Mouse (Mus musculus): ENCODE measurements around the gene Ppfibp1. TPM values are rescaled to one million over a fixed set of nuclear protein-coding genes. Genes with fewer than 3 reads are reported as not detected.

Ppfibp1 gene
- polyA plus RNA-seq, 1 experiment from 2014 or later, result 19.4 TPM

DNA sequence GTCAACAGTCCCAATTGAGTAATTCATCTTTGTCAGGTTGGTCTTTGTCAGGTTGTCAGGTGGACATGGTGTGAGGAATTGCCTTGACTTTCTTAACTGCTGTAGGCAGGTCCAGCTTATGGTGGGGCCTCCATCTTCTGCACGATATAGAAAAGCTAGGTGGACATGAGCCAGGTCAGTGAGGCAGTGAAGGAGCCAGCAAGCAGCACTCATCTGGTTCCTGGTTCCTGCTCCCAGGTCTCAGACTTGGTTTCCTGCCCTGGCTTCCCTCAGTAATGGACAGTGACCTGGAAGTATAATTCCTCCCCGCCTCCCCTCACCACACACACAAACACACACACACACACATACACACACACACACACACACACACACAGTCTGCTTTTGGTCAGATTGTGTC is 107.1 kb downstream of the Ppfibp1 start:
- Histone ChIP-seq H3K36me3 (no peaks in the 10 kb centered on the region), H3K27me3 (no peaks in the 10 kb centered on the region), H3K4me1 (no peaks in the 10 kb centered on the region), H3K4me3 (no peak overlapping the region), H3K4me2 (replicated peaks) (no peak overlapping the region), H3K9me3 (no peaks in the 10 kb centered on the region), H3K9ac (replicated peaks) (no peak overlapping the region), H3K27ac (replicated peaks) (no peak overlapping the region)
- 96% methylated on average over 2 of the region's 2 CpGs for WGBS
- no peak for ATAC-seq (replicated peaks)

DNA sequence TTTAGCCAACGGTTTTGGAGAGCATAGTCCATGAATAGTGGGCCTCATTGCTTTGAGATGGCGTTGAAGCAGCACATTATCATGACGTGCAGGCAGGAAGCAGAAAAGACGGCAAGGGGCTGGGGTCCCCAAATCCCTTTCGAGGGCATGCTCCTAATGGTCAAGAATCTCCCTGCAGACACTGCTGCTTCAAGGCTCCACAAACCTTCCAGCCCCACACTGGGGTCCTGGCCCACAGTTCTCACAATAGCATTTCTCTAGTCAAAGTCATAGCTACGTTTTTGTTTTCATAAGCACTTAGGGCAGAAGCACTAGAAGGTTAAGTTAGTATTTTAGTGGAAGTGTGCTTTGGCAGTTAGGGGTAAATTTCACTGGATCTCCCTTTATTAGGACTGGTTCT is 107.6 kb downstream of the Ppfibp1 start:
- 91% methylated on average over 6 of the region's 6 CpGs for WGBS
- ATAC-seq (replicated peaks), result no peak
- no peaks in the 10 kb centered on the region for H3K4me1 ChIP-seq
- no peak overlapping the region for H3K9ac ChIP-seq (replicated peaks)
- H3K4me2 ChIP-seq (replicated peaks), result no peak overlapping the region
- no peak overlapping the region for H3K4me3 ChIP-seq
- no peaks in the 10 kb centered on the region for H3K36me3 ChIP-seq
- H3K27me3 ChIP-seq, result no peaks in the 10 kb centered on the region
- no peaks in the 10 kb centered on the region for H3K9me3 ChIP-seq
- H3K27ac ChIP-seq (replicated peaks), result no peak overlapping the region

DNA sequence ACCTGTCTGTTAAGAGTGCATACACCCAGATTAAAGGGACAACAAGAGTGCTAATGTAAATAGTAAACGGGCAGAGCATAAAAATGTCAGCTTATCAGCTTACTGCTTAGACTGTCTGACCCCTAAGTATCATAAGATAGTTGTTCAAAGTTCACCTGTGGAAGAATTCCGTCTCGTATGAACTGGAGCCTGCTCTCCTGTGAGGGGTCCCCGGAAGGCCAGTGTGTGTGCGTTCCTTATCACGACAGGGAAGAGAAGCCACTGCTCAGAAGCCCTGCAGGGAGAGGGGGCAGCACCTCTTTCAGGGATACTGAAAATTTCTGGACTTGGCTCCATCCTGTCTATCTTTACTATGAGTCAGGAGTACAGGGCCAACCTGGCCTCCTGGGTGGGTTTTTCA is 108.7 kb downstream of the Ppfibp1 start:
- no peak for ATAC-seq (replicated peaks)

DNA sequence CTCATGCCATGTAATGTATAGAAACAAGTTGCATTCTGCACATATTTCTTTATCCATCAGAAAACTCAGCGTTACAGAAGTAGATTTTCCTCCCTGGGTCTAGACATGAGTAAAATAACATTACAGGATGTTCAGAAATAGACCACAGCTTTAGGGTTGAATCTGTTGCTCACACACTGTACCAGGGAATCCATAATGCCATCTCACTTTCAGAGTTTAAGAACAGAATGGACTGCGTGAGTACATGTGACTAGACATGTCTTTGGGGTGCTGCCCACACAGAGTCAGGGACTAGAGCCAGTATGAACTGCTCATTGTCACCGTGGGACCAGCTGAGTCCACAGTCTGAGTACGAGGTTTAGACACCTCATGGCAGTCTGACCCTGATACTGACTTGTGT is 110.4 kb downstream of the Ppfibp1 start:
- H3K36me3 ChIP-seq, result no peaks in the 10 kb centered on the region
- H3K27me3 ChIP-seq, result no peaks in the 10 kb centered on the region
- H3K4me1 ChIP-seq, result no peaks in the 10 kb centered on the region
- ATAC-seq (replicated peaks), result no peak
- no peak overlapping the region for H3K4me2 ChIP-seq (replicated peaks)
- no peaks in the 10 kb centered on the region for H3K9me3 ChIP-seq
- H3K4me3 ChIP-seq, result no peak overlapping the region
- 92% methylated on average over 4 of the region's 4 CpGs for WGBS
- H3K9ac ChIP-seq (replicated peaks), result no peak overlapping the region
- no peak overlapping the region for H3K27ac ChIP-seq (replicated peaks)

More for the DNA sequence above, 108.7 kb downstream of the Ppfibp1 start:
- Histone ChIP-seq H3K4me2 (replicated peaks) (no peak overlapping the region), H3K27me3 (no peaks in the 10 kb centered on the region), H3K36me3 (no peaks in the 10 kb centered on the region), H3K27ac (replicated peaks) (no peak overlapping the region), H3K9ac (replicated peaks) (no peak overlapping the region), H3K4me3 (no peak overlapping the region), H3K4me1 (no peaks in the 10 kb centered on the region), H3K9me3 (no peaks in the 10 kb centered on the region)
- WGBS, result 90% methylated on average over 6 of the region's 6 CpGs

DNA sequence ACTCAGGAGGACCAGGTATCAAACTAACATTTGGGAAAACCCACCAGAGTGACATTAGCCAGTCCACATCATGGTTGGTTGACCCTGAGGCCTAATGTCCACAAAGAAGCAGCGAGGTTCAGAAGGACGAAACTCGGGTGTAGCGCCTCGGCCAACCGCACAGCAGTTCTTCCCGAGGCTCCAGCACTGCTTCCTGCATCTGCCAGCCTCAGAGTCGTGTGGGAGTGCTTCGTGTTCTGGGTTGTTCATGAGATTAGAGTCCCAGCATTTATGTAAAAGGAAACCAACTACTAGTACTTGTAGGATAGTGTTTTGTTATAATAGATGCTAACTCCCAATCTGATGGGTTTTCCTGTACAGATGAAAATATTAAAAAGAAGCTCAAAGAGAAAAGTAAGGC is 111.0 kb downstream of the Ppfibp1 start:
- Histone ChIP-seq H3K9ac (replicated peaks) (no peak overlapping the region), H3K27ac (replicated peaks) (no peak overlapping the region), H3K27me3 (no peaks in the 10 kb centered on the region), H3K4me2 (replicated peaks) (no peak overlapping the region), H3K36me3 (no peaks in the 10 kb centered on the region), H3K9me3 (no peaks in the 10 kb centered on the region), H3K4me1 (no peaks in the 10 kb centered on the region), H3K4me3 (no peak overlapping the region)
- ATAC-seq (replicated peaks), result no peak
- 87% methylated on average over 9 of the region's 9 CpGs for WGBS

DNA sequence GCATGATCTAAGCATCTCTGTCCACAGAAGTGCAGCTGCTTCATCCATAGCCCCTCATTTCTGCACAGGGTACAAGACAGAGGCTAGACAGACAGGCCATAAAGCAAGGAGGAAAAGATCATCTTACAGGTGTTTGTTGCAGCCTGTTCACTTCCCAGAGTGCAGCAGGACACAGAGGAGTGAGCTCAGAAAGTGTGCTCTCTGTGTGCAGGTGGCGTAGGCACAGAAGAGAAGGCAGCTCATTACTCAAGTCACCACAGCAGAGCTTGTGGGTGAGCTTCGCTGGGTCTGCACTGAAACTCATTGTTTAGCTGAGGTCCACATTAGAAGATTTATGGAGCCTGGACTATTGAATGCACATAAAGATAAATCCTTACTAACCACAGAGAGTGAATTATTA is 111.5 kb downstream of the Ppfibp1 start:
- WGBS, result 79% methylated on average over 2 of the region's 2 CpGs
- ATAC-seq (replicated peaks), result no peak
- Histone ChIP-seq H3K4me2 (replicated peaks) (no peak overlapping the region), H3K27ac (replicated peaks) (no peak overlapping the region), H3K27me3 (no peaks in the 10 kb centered on the region), H3K4me3 (no peak overlapping the region), H3K9me3 (no peaks in the 10 kb centered on the region), H3K9ac (replicated peaks) (no peak overlapping the region), H3K4me1 (no peaks in the 10 kb centered on the region), H3K36me3 (no peaks in the 10 kb centered on the region)

DNA sequence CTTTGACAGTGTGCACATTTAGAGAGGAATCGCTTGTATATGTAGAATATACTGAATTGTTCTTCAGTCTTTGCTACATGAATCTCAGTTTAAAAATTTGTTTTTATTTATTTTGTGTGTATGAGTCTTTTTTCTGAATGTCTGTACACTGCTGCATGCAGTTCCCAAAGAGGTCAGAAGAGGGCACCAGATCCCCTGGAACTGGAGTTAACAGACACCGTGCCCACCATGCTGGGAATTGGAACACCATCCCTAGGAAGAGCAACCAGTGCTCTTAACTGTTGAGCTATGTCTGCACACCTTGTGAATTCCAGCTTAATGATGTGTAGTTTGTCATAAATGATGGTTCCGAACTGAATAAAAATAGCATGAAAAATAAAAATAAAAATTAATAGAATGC is 119.9 kb downstream of the Ppfibp1 start:
- Histone ChIP-seq H3K27ac (replicated peaks) (no peak overlapping the region), H3K36me3 (no peaks in the 10 kb centered on the region), H3K9ac (replicated peaks) (no peak overlapping the region), H3K27me3 (no peaks in the 10 kb centered on the region), H3K9me3 (no peaks in the 10 kb centered on the region), H3K4me3 (no peak overlapping the region), H3K4me2 (replicated peaks) (no peak overlapping the region), H3K4me1 (0 out of 2 replicates have a peak, but pooled peaks cover 3% of the 10 kb centered on the region)
- ATAC-seq (replicated peaks), result no peak
- 63% methylated on average over 3 of the region's 3 CpGs for WGBS

DNA sequence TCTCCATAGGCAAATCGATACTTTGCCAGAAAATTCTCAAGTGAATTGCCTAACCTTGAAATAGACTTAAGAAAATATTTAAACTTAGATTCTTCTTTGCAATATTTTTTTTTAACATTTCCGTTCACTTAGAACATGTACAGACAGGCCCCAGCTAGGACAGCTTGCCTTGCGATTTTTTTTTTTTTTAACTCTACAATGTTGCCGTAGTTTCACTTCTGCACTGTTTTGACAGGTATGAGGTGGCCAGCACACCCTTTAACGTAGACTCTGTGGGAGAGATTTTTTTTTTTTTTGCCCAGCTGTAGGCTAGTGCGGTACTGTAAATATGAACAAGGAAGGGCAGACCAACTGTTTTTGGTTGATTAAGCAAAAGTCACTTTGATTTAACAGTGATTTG is 122.1 kb downstream of the Ppfibp1 start:
- 0 out of 2 replicates have a peak, but pooled peaks cover 3% of the 10 kb centered on the region for H3K4me1 ChIP-seq
- 87% methylated on average over 6 of the region's 6 CpGs for WGBS
- H3K27me3 ChIP-seq, result no peaks in the 10 kb centered on the region
- no peak overlapping the region for H3K9ac ChIP-seq (replicated peaks)
- no peak overlapping the region for H3K4me3 ChIP-seq
- H3K27ac ChIP-seq (replicated peaks), result no peak overlapping the region
- H3K9me3 ChIP-seq, result no peaks in the 10 kb centered on the region
- no peak overlapping the region for H3K4me2 ChIP-seq (replicated peaks)
- H3K36me3 ChIP-seq, result no peaks in the 10 kb centered on the region
- no peak for ATAC-seq (replicated peaks)

DNA sequence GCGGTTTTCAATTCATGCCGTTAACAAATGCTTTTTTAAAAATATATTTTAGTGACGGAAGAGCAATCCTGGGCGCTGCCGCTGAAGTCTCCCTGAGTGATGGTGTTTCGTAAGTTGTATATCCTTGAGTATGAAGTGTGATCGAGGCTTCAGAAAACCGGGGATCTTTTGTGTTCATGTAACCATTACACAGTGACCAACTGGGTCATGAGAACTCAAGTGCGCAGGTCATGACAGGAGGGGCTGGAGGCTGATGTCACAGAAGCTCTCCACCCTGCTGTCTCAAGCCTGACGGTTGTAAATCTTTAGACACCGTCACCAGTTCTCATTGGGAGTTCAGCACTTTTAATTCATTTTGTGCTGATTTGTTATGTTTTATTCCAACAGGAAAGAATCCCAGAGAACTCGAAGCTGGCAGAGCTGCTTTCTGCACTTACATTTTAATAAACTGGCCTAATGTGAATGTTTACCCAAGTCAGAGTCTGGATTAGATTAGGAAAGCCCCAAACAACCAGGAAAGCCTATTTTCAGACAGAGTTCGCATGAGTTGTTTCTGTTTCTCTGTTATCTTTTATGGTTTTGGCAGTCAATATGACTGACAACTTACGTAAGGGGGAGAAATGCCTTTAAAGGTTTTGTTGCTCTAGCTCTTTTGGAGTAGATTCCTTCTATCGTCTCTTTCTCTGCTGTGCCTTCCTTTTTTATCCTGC is 122.7 kb downstream of the Ppfibp1 start:
- Histone ChIP-seq H3K4me1 (0 out of 2 replicates have a peak, but pooled peaks cover 3% of the 10 kb centered on the region), H3K4me2 (replicated peaks) (no peak overlapping the region), H3K9me3 (no peaks in the 10 kb centered on the region), H3K27me3 (no peaks in the 10 kb centered on the region), H3K4me3 (no peak overlapping the region), H3K27ac (replicated peaks) (no peak overlapping the region), H3K9ac (replicated peaks) (no peak overlapping the region), H3K36me3 (no peaks in the 10 kb centered on the region)
- WGBS, result 92% methylated on average over 15 of the region's 15 CpGs
- ATAC-seq (replicated peaks), result no peak

DNA sequence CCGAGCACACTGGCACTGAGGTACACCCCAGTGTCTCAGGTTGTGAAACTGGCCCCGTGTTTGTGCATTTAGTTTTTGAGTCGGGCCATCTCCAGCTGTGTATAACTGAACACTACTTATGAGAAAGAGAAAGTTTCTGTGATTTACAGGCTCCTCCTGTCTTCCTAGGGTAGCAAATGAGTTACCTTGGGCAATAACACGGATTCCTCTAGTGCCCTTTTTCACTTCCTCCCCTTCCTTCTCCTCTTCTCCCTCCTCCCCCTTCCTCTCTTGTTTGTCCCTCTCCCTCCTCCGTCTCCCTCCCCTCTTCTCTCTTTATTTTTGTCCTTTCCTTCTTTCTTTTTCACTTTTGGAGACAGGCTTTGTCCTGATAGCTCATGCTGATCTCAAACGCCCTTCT is 123.3 kb downstream of the Ppfibp1 start:
- Histone ChIP-seq H3K4me3 (no peak overlapping the region), H3K36me3 (no peaks in the 10 kb centered on the region), H3K4me2 (replicated peaks) (no peak overlapping the region), H3K9me3 (no peaks in the 10 kb centered on the region), H3K9ac (replicated peaks) (no peak overlapping the region), H3K4me1 (0 out of 2 replicates have a peak, but pooled peaks cover 3% of the 10 kb centered on the region), H3K27ac (replicated peaks) (no peak overlapping the region), H3K27me3 (no peaks in the 10 kb centered on the region)
- no peak for ATAC-seq (replicated peaks)
- WGBS, result 64% methylated on average over 6 of the region's 6 CpGs

DNA sequence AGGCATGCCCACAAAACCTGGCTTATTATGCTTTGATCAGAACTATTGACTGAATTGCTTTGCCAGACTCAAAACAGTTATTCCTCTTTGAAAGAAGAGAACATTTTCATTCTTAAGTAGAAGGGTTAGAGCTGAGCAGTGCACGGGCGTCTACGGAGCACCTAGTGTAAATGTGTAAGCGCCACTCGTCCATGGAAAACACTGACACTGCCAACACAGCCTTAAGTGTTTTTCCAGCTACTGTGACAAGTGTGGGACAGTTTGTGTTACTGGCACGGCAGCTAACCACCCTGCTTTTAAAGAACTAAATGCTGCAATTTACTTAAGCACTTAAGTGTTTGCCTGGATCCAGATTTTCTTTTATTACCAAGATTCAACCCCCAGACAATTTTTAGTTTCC is 123.7 kb downstream of the Ppfibp1 start:
- H3K27me3 ChIP-seq, result no peaks in the 10 kb centered on the region
- WGBS, result 63% methylated on average over 6 of the region's 6 CpGs

DNA sequence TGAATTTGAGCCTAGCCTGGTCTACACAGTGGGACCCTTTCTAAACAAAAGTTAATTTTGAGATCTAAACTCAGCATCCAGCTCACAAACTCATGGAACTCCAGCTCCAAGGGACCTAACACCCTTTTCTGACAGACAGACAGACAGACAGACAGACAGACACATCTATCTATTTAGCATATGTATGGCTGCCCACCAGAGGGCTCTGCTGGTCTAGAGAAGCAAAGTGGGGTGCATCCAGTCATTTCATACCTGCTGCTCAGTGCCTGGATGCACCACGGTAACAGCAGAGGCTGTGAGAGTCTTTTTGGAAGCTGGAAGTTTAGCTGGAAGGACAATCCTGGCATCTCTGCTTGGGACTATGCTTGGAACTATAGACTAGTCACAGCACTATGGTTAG is 125.3 kb downstream of the Ppfibp1 start:
- ATAC-seq (replicated peaks), result no peak
- H3K4me3 ChIP-seq, result no peak overlapping the region
- 0 out of 2 replicates have a peak, but pooled peaks cover 3% of the 10 kb centered on the region for H3K4me1 ChIP-seq
- H3K27ac ChIP-seq (replicated peaks), result no peak overlapping the region
- no peak overlapping the region for H3K9ac ChIP-seq (replicated peaks)
- H3K4me2 ChIP-seq (replicated peaks), result no peak overlapping the region
- no peaks in the 10 kb centered on the region for H3K27me3 ChIP-seq
- H3K9me3 ChIP-seq, result no peaks in the 10 kb centered on the region
- H3K36me3 ChIP-seq, result no peaks in the 10 kb centered on the region
- WGBS, result 84% methylated on average over 1 of the region's 1 CpGs

More for the DNA sequence above, 123.7 kb downstream of the Ppfibp1 start:
- H3K27ac ChIP-seq (replicated peaks), result no peak overlapping the region
- no peak overlapping the region for H3K9ac ChIP-seq (replicated peaks)
- no peak overlapping the region for H3K4me3 ChIP-seq
- 0 out of 2 replicates have a peak, but pooled peaks cover 3% of the 10 kb centered on the region for H3K4me1 ChIP-seq
- H3K9me3 ChIP-seq, result no peaks in the 10 kb centered on the region
- no peak overlapping the region for H3K4me2 ChIP-seq (replicated peaks)
- no peak for ATAC-seq (replicated peaks)
- H3K36me3 ChIP-seq, result no peaks in the 10 kb centered on the region

DNA sequence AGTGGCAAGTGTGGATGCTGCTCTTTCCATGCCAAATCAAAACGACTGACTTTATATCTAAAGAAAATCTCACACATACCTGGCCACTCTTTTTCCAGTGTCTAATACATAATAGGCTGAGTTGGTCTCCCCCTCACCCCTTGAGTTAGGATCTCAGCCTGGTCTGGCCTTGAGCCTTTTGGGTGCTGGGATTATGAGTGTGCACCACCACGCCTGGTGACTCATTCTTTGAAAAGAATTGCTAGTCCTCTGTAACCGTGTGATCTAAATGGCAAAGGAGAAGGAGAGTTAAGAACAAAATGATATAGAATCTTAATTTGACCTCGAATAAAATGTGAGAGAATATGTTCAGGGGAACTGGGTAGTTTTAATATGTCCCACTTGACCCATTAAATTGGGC is 129.6 kb downstream of the Ppfibp1 start:
- H3K4me3 ChIP-seq, result no peak overlapping the region
- H3K4me2 ChIP-seq (replicated peaks), result no peak overlapping the region
- 86% methylated on average over 4 of the region's 4 CpGs for WGBS
- no peaks in the 10 kb centered on the region for H3K4me1 ChIP-seq
- H3K27ac ChIP-seq (replicated peaks), result no peak overlapping the region
- no peaks in the 10 kb centered on the region for H3K9me3 ChIP-seq
- ATAC-seq (replicated peaks), result no peak
- no peak overlapping the region for H3K9ac ChIP-seq (replicated peaks)
- H3K27me3 ChIP-seq, result no peaks in the 10 kb centered on the region
- H3K36me3 ChIP-seq, result no peaks in the 10 kb centered on the region
